Mouse (Mus musculus): ENCODE results near the gene Gm49325. TPM values are rescaled to one million over a fixed set of nuclear protein-coding genes. Genes with fewer than 3 reads are reported as not detected.

Gene Gm49325
- polyA plus RNA-seq (2014; fragmentation: Nextera tagmentation; extraction: Ambion mirVana): 1.7 and 16.2 TPM in 2 replicates

GRCm38 (mm10) chr10:77605908-77606826 lies at the start of gene Gm49325, which contains the start of gene Sumo3:
Gm49325 (plus strand) TSS chr10:77606197.
Sumo3 (plus strand) TSS chr10:77606097.
- Histone ChIP-seq H3K36me3 (ENCODE audit: control insufficient read depth, insufficient read depth, low read length) (peaks cover 15% of the 10 kb centered on the region), H3K9ac (ENCODE audit: low read length) (peak within 1 kb of the TSS; percentile 78), H3K4me2 (ENCODE audit: low read length) (peak within 1 kb of the TSS; percentile 87), H3K27ac (ENCODE audit: low read depth, low read length) (peak within 1 kb of the TSS; percentile 94), H3K9me3 (replicated peaks; ENCODE audit: control insufficient read depth, low read length) (no peaks in the 10 kb centered on the region), H3K4me1 (ENCODE audit: control insufficient read depth, insufficient read depth, low read length) (peaks cover 12% of the 10 kb centered on the region), H3K27me3 (replicated peaks; ENCODE audit: control insufficient read depth, insufficient read depth, low read length) (no peaks in the 10 kb centered on the region), H3K4me3 (ENCODE audit: low read depth, low read length) (peak within 1 kb of the TSS; percentile 63)
- DNase-seq (ENCODE audit: low spot score): peak; percentile 89
- 1% methylated on average over 96 of the region's 119 CpGs for WGBS
- peak; percentile 89 for ATAC-seq

- no peaks in the 10 kb centered on the region for H3K9me3 ChIP-seq (replicated peaks; ENCODE audit: control insufficient read depth, low read length)
- no peak for DNase-seq (ENCODE audit: low spot score)
- WGBS: 88% methylated on average over 7 of the region's 7 CpGs
Observed at GRCm38 (mm10) chr10:77556631-77557030, 49.4 kb upstream of the Gm49325 start.

GRCm38 (mm10) chr10:77557641-77558040 lies 48.4 kb upstream of the Gm49325 start:
- DNase-seq (ENCODE audit: low spot score) (no peak), ATAC-seq (no peak)
- Histone ChIP-seq H3K36me3 (ENCODE audit: control insufficient read depth, insufficient read depth, low read length) (no peaks in the 10 kb centered on the region), H3K27ac (ENCODE audit: low read depth, low read length) (no peak overlapping the region), H3K4me3 (ENCODE audit: low read depth, low read length) (no peak overlapping the region), H3K9ac (ENCODE audit: low read length) (no peak overlapping the region), H3K27me3 (replicated peaks; ENCODE audit: control insufficient read depth, insufficient read depth, low read length) (no peaks in the 10 kb centered on the region), H3K9me3 (replicated peaks; ENCODE audit: control insufficient read depth, low read length) (no peaks in the 10 kb centered on the region), H3K4me1 (ENCODE audit: control insufficient read depth, insufficient read depth, low read length) (no peaks in the 10 kb centered on the region), H3K4me2 (ENCODE audit: low read length) (no peak overlapping the region)
- WGBS: 86% methylated on average over 4 of the region's 4 CpGs

More at GRCm38 (mm10) chr10:77556631-77557030, 49.4 kb upstream of the Gm49325 start:
- no peak overlapping the region for H3K9ac ChIP-seq (ENCODE audit: low read length)
- no peak overlapping the region for H3K4me2 ChIP-seq (ENCODE audit: low read length)
- no peak overlapping the region for H3K27ac ChIP-seq (ENCODE audit: low read depth, low read length)
- no peaks in the 10 kb centered on the region for H3K36me3 ChIP-seq (ENCODE audit: control insufficient read depth, insufficient read depth, low read length)
- no peak for ATAC-seq
- no peaks in the 10 kb centered on the region for H3K27me3 ChIP-seq (replicated peaks; ENCODE audit: control insufficient read depth, insufficient read depth, low read length)
- no peaks in the 10 kb centered on the region for H3K4me1 ChIP-seq (ENCODE audit: control insufficient read depth, insufficient read depth, low read length)
- H3K4me3 ChIP-seq (ENCODE audit: low read depth, low read length): no peak overlapping the region

- WGBS: 89% methylated on average over 11 of the region's 11 CpGs
Observed at GRCm38 (mm10) chr10:77560090-77560489, 45.9 kb upstream of the Gm49325 start.

DNA sequence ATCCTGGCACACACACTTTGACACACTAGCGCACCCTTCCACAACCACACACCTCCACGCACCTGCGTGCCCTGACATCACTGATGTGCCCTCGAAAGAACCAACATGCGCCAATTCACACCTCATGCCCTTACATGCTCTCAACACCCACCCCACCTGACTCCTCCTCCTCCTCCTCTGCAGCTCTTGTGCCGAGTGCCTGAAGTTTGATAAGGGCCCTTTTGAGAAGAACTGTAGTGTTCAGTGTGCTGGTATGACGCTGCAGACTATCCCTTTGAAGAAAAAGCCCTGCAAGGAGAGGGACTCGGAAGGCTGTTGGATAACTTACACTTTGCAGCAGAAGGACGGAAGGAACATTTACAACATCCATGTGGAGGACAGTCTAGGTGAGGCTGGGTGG lies 45.2 kb upstream of the Gm49325 start:
- Histone ChIP-seq H3K9ac (ENCODE audit: low read length) (no peak overlapping the region), H3K4me1 (ENCODE audit: control insufficient read depth, insufficient read depth, low read length) (no peaks in the 10 kb centered on the region), H3K4me2 (ENCODE audit: low read length) (no peak overlapping the region), H3K27me3 (replicated peaks; ENCODE audit: control insufficient read depth, insufficient read depth, low read length) (no peaks in the 10 kb centered on the region), H3K4me3 (ENCODE audit: low read depth, low read length) (no peak overlapping the region), H3K27ac (ENCODE audit: low read depth, low read length) (no peak overlapping the region), H3K9me3 (replicated peaks; ENCODE audit: control insufficient read depth, low read length) (no peaks in the 10 kb centered on the region), H3K36me3 (ENCODE audit: control insufficient read depth, insufficient read depth, low read length) (no peaks in the 10 kb centered on the region)
- 87% methylated on average over 9 of the region's 9 CpGs for WGBS
- ATAC-seq (no peak), DNase-seq (ENCODE audit: low spot score) (no peak)

More at GRCm38 (mm10) chr10:77560090-77560489, 45.9 kb upstream of the Gm49325 start:
- no peak overlapping the region for H3K4me3 ChIP-seq (ENCODE audit: low read depth, low read length)
- no peak overlapping the region for H3K27ac ChIP-seq (ENCODE audit: low read depth, low read length)
- H3K9ac ChIP-seq (ENCODE audit: low read length): no peak overlapping the region
- no peaks in the 10 kb centered on the region for H3K27me3 ChIP-seq (replicated peaks; ENCODE audit: control insufficient read depth, insufficient read depth, low read length)
- no peak for DNase-seq (ENCODE audit: low spot score)
- H3K36me3 ChIP-seq (ENCODE audit: control insufficient read depth, insufficient read depth, low read length): no peaks in the 10 kb centered on the region
- H3K9me3 ChIP-seq (replicated peaks; ENCODE audit: control insufficient read depth, low read length): no peaks in the 10 kb centered on the region
- no peaks in the 10 kb centered on the region for H3K4me1 ChIP-seq (ENCODE audit: control insufficient read depth, insufficient read depth, low read length)
- no peak overlapping the region for H3K4me2 ChIP-seq (ENCODE audit: low read length)
- ATAC-seq: no peak

DNA sequence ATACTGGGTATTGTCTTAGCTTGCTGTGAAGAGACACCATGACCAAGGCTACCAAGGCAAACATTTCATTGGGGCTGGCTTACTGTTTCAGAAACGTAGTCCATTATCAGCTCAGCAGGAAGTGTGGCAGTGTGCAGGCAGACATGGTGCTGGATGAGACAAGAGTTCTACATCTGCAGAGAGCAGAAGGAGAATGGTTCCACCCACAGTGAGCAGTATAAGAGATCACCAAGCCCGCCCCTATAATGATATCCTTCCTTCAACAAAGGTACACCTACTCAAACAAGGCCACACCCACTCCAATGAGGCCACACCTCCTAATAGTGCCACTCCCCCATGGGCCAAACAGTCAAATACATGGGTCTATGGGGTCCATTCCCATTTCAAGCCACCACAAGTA lies 44.5 kb upstream of the Gm49325 start:
- no peak overlapping the region for H3K4me3 ChIP-seq (ENCODE audit: low read depth, low read length)
- no peak overlapping the region for H3K4me2 ChIP-seq (ENCODE audit: low read length)
- DNase-seq (ENCODE audit: low spot score) (no peak), ATAC-seq (no peak)
- no peaks in the 10 kb centered on the region for H3K36me3 ChIP-seq (ENCODE audit: control insufficient read depth, insufficient read depth, low read length)
- no peaks in the 10 kb centered on the region for H3K27me3 ChIP-seq (replicated peaks; ENCODE audit: control insufficient read depth, insufficient read depth, low read length)
- 69% methylated on average over 2 of the region's 2 CpGs for WGBS
- H3K4me1 ChIP-seq (ENCODE audit: control insufficient read depth, insufficient read depth, low read length): no peaks in the 10 kb centered on the region
- H3K27ac ChIP-seq (ENCODE audit: low read depth, low read length): no peak overlapping the region
- no peaks in the 10 kb centered on the region for H3K9me3 ChIP-seq (replicated peaks; ENCODE audit: control insufficient read depth, low read length)
- H3K9ac ChIP-seq (ENCODE audit: low read length): no peak overlapping the region

- Histone ChIP-seq H3K27ac (ENCODE audit: low read depth, low read length) (no peak overlapping the region), H3K27me3 (replicated peaks; ENCODE audit: control insufficient read depth, insufficient read depth, low read length) (no peaks in the 10 kb centered on the region), H3K9ac (ENCODE audit: low read length) (no peak overlapping the region), H3K4me2 (ENCODE audit: low read length) (no peak overlapping the region), H3K4me3 (ENCODE audit: low read depth, low read length) (no peak overlapping the region), H3K36me3 (ENCODE audit: control insufficient read depth, insufficient read depth, low read length) (no peaks in the 10 kb centered on the region), H3K9me3 (replicated peaks; ENCODE audit: control insufficient read depth, low read length) (no peaks in the 10 kb centered on the region), H3K4me1 (ENCODE audit: control insufficient read depth, insufficient read depth, low read length) (no peaks in the 10 kb centered on the region)
- 81% methylated on average over 8 of the region's 8 CpGs for WGBS
- ATAC-seq: no peak
- no peak for DNase-seq (ENCODE audit: low spot score)
Observed at GRCm38 (mm10) chr10:77565005-77565404, 41.0 kb upstream of the Gm49325 start.

DNA sequence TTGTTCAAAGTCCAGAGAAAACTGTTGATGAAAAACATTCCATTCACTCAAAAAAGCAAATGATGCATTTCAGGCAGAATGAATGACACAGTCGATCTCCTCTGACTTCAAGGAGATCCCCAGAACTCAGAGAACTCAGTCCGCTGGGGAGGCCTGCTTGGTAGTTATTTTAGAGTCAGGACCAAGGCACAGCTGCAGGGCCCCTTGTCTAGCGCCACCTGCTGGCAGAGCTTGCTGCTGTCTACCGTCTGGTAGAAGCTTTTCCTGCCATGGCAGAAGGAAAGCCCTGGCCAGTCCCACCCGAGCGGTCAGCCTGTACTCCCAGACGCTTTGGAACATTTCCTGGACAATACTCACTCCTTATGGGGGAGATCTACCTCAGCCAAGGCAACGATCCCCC lies 39.3 kb upstream of the Gm49325 start:
- no peaks in the 10 kb centered on the region for H3K9me3 ChIP-seq (replicated peaks; ENCODE audit: control insufficient read depth, low read length)
- H3K9ac ChIP-seq (ENCODE audit: low read length): no peak overlapping the region
- 33% methylated on average over 8 of the region's 8 CpGs for WGBS
- H3K27ac ChIP-seq (ENCODE audit: low read depth, low read length): no peak overlapping the region
- no peaks in the 10 kb centered on the region for H3K4me1 ChIP-seq (ENCODE audit: control insufficient read depth, insufficient read depth, low read length)
- ATAC-seq (no peak), DNase-seq (ENCODE audit: low spot score) (peak; percentile 48)
- no peaks in the 10 kb centered on the region for H3K27me3 ChIP-seq (replicated peaks; ENCODE audit: control insufficient read depth, insufficient read depth, low read length)
- H3K36me3 ChIP-seq (ENCODE audit: control insufficient read depth, insufficient read depth, low read length): no peaks in the 10 kb centered on the region
- H3K4me2 ChIP-seq (ENCODE audit: low read length): no peak overlapping the region
- H3K4me3 ChIP-seq (ENCODE audit: low read depth, low read length): no peak overlapping the region

DNA sequence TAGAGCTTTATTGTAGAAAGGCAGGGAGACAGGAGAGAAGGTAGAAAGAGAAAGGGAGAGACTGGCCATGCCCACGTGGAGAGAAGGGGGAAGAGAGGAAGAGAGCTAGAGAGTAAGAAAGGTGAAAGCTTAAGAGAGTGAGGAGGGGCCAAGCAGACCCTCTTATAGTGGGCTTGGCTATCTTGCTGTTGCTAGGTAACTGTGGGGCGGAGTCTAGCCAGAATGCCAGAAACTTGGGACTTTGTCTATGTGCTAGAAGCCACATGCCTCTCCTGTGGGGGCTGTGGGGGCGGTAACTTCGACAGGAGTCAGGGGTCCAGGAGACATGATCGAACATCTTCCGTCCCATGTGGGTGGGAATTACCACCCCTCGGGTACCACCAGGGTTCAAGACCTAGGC lies 36.5 kb upstream of the Gm49325 start:
- no peaks in the 10 kb centered on the region for H3K36me3 ChIP-seq (ENCODE audit: control insufficient read depth, insufficient read depth, low read length)
- no peak overlapping the region for H3K4me2 ChIP-seq (ENCODE audit: low read length)
- H3K4me1 ChIP-seq (ENCODE audit: control insufficient read depth, insufficient read depth, low read length): no peaks in the 10 kb centered on the region
- H3K27ac ChIP-seq (ENCODE audit: low read depth, low read length): no peak overlapping the region
- no peak for DNase-seq (ENCODE audit: low spot score)
- H3K27me3 ChIP-seq (replicated peaks; ENCODE audit: control insufficient read depth, insufficient read depth, low read length): no peaks in the 10 kb centered on the region
- WGBS: 48% methylated on average over 7 of the region's 7 CpGs
- H3K9me3 ChIP-seq (replicated peaks; ENCODE audit: control insufficient read depth, low read length): no peaks in the 10 kb centered on the region
- no peak overlapping the region for H3K9ac ChIP-seq (ENCODE audit: low read length)
- ATAC-seq: no peak
- no peak overlapping the region for H3K4me3 ChIP-seq (ENCODE audit: low read depth, low read length)
